Mouse (Mus musculus) forebrain, embryonic 10.5 days (tissue): ENCODE measurements around the gene Vstm5. TPM values are rescaled to one million over a fixed set of nuclear protein-coding genes. Genes with fewer than 3 reads are reported as not detected.
"Not testable (repeated sequence)": the region's sequence is repeated elsewhere in the genome, so short reads cannot be mapped to it uniquely, and the experiment has no call there.

Experiments used
- DNase-seq: peaks from one replicate; pipeline ENCODE4 v3.0.0-alpha.2; 2017; ENCODE audit warnings: low spot score; ENCODE audit errors: extremely low spot score
- H3K27ac ChIP-seq: fragments of 300-500 bp; sonication (generic); 2 replicates; pipeline ENCODE4 v1.5.1; 2016; ENCODE audit warnings: mild to moderate bottlenecking
- H3K27me3 ChIP-seq: fragments of 300-500 bp; sonication (generic); 2 replicates; pipeline ENCODE4 v1.6.1; 2016; ENCODE audit warnings: mild to moderate bottlenecking; ENCODE audit not compliant: poor library complexity, severe bottlenecking
- H3K36me3 ChIP-seq: fragments of 300-500 bp; sonication (generic); replicated peaks from 2 replicates; pipeline ENCODE4 v1.6.1; 2016; ENCODE audit warnings: mild to moderate bottlenecking, moderate library complexity
- H3K4me1 ChIP-seq: fragments of 300-500 bp; sonication (generic); 2 replicates; pipeline ENCODE4 v1.6.1; 2016
- H3K4me3 ChIP-seq: fragments of 300-500 bp; sonication (generic); 2 replicates; pipeline ENCODE4 v1.5.1; 2016; ENCODE audit warnings: mild to moderate bottlenecking, moderate library complexity
- H3K9me3 ChIP-seq: fragments of 300-500 bp; sonication (generic); 2 replicates; pipeline ENCODE4 v1.6.1; 2016; ENCODE audit warnings: mild to moderate bottlenecking, moderate library complexity
- WGBS: fragments of 180-500 bp; shearing (Covaris S2); methylation state at CpG from one replicate; pipeline ENCODE4 v1.1.7; 2016; 5-methylcytosine and 5-hydroxymethylcytosine counted together
- polyA plus RNA-seq: library from polyadenylated mRNA; unstranded; fragments of >200 nt; fragmentation: Nextera tagmentation; extraction: Ambion mirVana; gene quantifications from 2 replicates; pipeline ENCODE4 v1.2.1, GENCODE M21; 2016

Vstm5 gene
- polyA plus RNA-seq = 0.34 and 0.68 TPM in 2 replicates

- H3K4me1 ChIP-seq = peaks cover 23% of the 10 kb centered on the region
- H3K4me3 ChIP-seq = peak within 1 kb of the TSS; percentile 60
- DNase-seq = peak; percentile 37
- peak within 1 kb of the TSS; percentile 75 for H3K27ac ChIP-seq
- H3K9me3 ChIP-seq = no peaks in the 10 kb centered on the region
- peaks cover 37% of the 10 kb centered on the region for H3K27me3 ChIP-seq
- H3K36me3 ChIP-seq = no peaks in the 10 kb centered on the region
- 5% methylated on average over 35 of the region's 35 CpGs for WGBS
Observed at GRCm38 (mm10) chr9:15239042-15239925, at the start of gene Vstm5. Gene Vstm5 (plus strand): TSS chr9:15239045.

GRCm38 (mm10) chr9:15194806-15195205, 44.0 kb upstream of the Vstm5 start:
- H3K9me3 ChIP-seq, H3K4me1 ChIP-seq, DNase-seq, H3K36me3 ChIP-seq, H3K27ac ChIP-seq, H3K4me3 ChIP-seq, H3K27me3 ChIP-seq: not testable (repeated sequence)
- 91% methylated on average over 10 of the region's 10 CpGs for WGBS

GRCm38 (mm10) chr9:15206631-15207030, 32.2 kb upstream of the Vstm5 start:
- WGBS = 91% methylated on average over 4 of the region's 4 CpGs
- H3K27me3 ChIP-seq = no peaks in the 10 kb centered on the region
- no peaks in the 10 kb centered on the region for H3K9me3 ChIP-seq
- no peak for DNase-seq
- H3K4me3 ChIP-seq = no peak overlapping the region
- no peak overlapping the region for H3K27ac ChIP-seq
- H3K36me3 ChIP-seq = no peaks in the 10 kb centered on the region
- H3K4me1 ChIP-seq = no peaks in the 10 kb centered on the region

- WGBS = 72% methylated on average over 2 of the region's 2 CpGs
- no peaks in the 10 kb centered on the region for H3K4me1 ChIP-seq
Observed at GRCm38 (mm10) chr9:15209320-15209719, 29.5 kb upstream of the Vstm5 start.

GRCm38 (mm10) chr9:15211876-15212275, 27.0 kb upstream of the Vstm5 start:
- H3K4me1 ChIP-seq = no peaks in the 10 kb centered on the region
- H3K36me3 ChIP-seq = no peaks in the 10 kb centered on the region
- WGBS = 90% methylated on average over 3 of the region's 3 CpGs
- DNase-seq = no peak
- no peak overlapping the region for H3K27ac ChIP-seq
- no peaks in the 10 kb centered on the region for H3K27me3 ChIP-seq
- H3K9me3 ChIP-seq = no peaks in the 10 kb centered on the region
- H3K4me3 ChIP-seq = no peak overlapping the region

More at GRCm38 (mm10) chr9:15209320-15209719, 29.5 kb upstream of the Vstm5 start:
- H3K27ac ChIP-seq = no peak overlapping the region
- no peaks in the 10 kb centered on the region for H3K27me3 ChIP-seq
- H3K4me3 ChIP-seq = no peak overlapping the region
- DNase-seq = no peak
- H3K36me3 ChIP-seq = no peaks in the 10 kb centered on the region
- no peaks in the 10 kb centered on the region for H3K9me3 ChIP-seq

- Histone ChIP-seq H3K4me3 (no peak overlapping the region), H3K9me3 (no peaks in the 10 kb centered on the region), H3K36me3 (no peaks in the 10 kb centered on the region), H3K27ac (no peak overlapping the region), H3K27me3 (no peaks in the 10 kb centered on the region), H3K4me1 (no peaks in the 10 kb centered on the region)
- 77% methylated on average over 1 of the region's 1 CpGs for WGBS
- no peak for DNase-seq
Observed at GRCm38 (mm10) chr9:15213695-15214094, 25.1 kb upstream of the Vstm5 start.

GRCm38 (mm10) chr9:15224912-15225311, 13.9 kb upstream of the Vstm5 start:
- DNase-seq = no peak

GRCm38 (mm10) chr9:15232445-15232844, 6.4 kb upstream of the Vstm5 start:
- Histone ChIP-seq H3K4me3 (no peak overlapping the region), H3K27me3 (peaks cover 4% of the 10 kb centered on the region; the same call in 1 of the 2 replicates), H3K36me3 (no peaks in the 10 kb centered on the region), H3K27ac (no peak overlapping the region), H3K9me3 (peaks cover 13% of the 10 kb centered on the region; the same call in 1 of the 2 replicates), H3K4me1 (peaks cover under 1% of the 10 kb centered on the region; the same call in 1 of the 2 replicates)
- WGBS = 90% methylated on average over 3 of the region's 3 CpGs
- peak; percentile 8 for DNase-seq

More at GRCm38 (mm10) chr9:15224912-15225311, 13.9 kb upstream of the Vstm5 start:
- Histone ChIP-seq H3K27me3 (no peaks in the 10 kb centered on the region), H3K36me3 (no peaks in the 10 kb centered on the region), H3K27ac (no peak overlapping the region), H3K4me1 (no peaks in the 10 kb centered on the region), H3K9me3 (0 out of 2 replicates have a peak, but pooled peaks cover 7% of the 10 kb centered on the region), H3K4me3 (no peak overlapping the region)
- WGBS = 45% methylated on average over 2 of the region's 2 CpGs

- peaks cover 13% of the 10 kb centered on the region; the same call in 1 of the 2 replicates for H3K9me3 ChIP-seq
- WGBS = 89% methylated on average over 1 of the region's 1 CpGs
- peaks cover 15% of the 10 kb centered on the region for H3K27me3 ChIP-seq
- H3K36me3 ChIP-seq = no peaks in the 10 kb centered on the region
- H3K4me1 ChIP-seq = peaks cover 12% of the 10 kb centered on the region
- no peak for DNase-seq
- no peak overlapping the region for H3K27ac ChIP-seq
- H3K4me3 ChIP-seq = no peak overlapping the region
Observed at GRCm38 (mm10) chr9:15233604-15234003, 5.2 kb upstream of the Vstm5 start.

- Histone ChIP-seq H3K27me3 (peaks cover 37% of the 10 kb centered on the region), H3K4me3 (no peak overlapping the region), H3K27ac (no peak overlapping the region), H3K36me3 (no peaks in the 10 kb centered on the region), H3K4me1 (peaks cover 23% of the 10 kb centered on the region), H3K9me3 (peaks cover 13% of the 10 kb centered on the region; the same call in 1 of the 2 replicates)
- peak; percentile 5 for DNase-seq
- WGBS = 77% methylated on average over 3 of the region's 3 CpGs
Observed at GRCm38 (mm10) chr9:15235986-15236385, 2.9 kb upstream of the Vstm5 start.

- DNase-seq = peak; percentile 14
- 53% methylated on average over 14 of the region's 14 CpGs for WGBS
- peaks cover 3% of the 10 kb centered on the region; the same call in 1 of the 2 replicates for H3K9me3 ChIP-seq
- no peak overlapping the region for H3K4me3 ChIP-seq
- H3K27me3 ChIP-seq = peaks cover 37% of the 10 kb centered on the region
- H3K4me1 ChIP-seq = peaks cover 23% of the 10 kb centered on the region
- H3K36me3 ChIP-seq = no peaks in the 10 kb centered on the region
- no peak overlapping the region for H3K27ac ChIP-seq
Observed at GRCm38 (mm10) chr9:15237516-15238296, 1.1 kb upstream of the Vstm5 start.

- H3K4me3 ChIP-seq = peak overlapping the region; percentile 60
- WGBS = 77% methylated on average over 16 of the region's 16 CpGs
- H3K4me1 ChIP-seq = peaks cover 23% of the 10 kb centered on the region
- no peaks in the 10 kb centered on the region for H3K36me3 ChIP-seq
- H3K27me3 ChIP-seq = peaks cover 37% of the 10 kb centered on the region
- no peaks in the 10 kb centered on the region for H3K9me3 ChIP-seq
- no peak overlapping the region for H3K27ac ChIP-seq
- peak; percentile 9 for DNase-seq
Observed at GRCm38 (mm10) chr9:15238297-15238990, 401 bp upstream of the Vstm5 start.
